Mouse (Mus musculus) embryo, embryonic 10 days (tissue): Measurements from ENCODE around the gene Tdrd3.
A peak's percentile ranks its signal among the peaks of the same experiment; 100 is the strongest.

Experiments
- DNase-seq: peaks from one replicate; pipeline ENCODE4 v3.0.0-alpha.2; 2015; ENCODE audit warnings: low spot score

Tdrd3 gene

DNA sequence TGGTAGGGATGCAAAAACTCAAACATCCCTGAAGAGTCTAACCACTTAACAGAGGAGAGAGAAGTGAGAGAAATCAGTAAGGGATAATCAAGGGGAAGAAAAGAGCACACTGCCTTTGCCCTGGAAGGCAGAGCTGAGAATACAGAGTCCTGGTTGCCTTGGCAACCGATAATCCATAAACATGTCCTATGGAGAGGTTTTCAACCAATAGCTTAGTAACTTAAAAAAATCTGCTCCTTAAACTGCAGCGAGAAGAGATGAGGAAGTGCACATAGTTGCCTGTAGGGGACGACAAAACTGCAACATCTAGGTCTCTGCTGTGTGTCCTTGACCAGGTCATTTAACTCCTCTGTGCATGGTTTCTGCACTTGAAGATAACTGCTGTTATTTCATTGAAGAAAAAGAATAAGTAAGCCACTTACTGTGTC lies 150.6 kb downstream of the Tdrd3 start:
- DNase-seq = peak; percentile 64

DNA sequence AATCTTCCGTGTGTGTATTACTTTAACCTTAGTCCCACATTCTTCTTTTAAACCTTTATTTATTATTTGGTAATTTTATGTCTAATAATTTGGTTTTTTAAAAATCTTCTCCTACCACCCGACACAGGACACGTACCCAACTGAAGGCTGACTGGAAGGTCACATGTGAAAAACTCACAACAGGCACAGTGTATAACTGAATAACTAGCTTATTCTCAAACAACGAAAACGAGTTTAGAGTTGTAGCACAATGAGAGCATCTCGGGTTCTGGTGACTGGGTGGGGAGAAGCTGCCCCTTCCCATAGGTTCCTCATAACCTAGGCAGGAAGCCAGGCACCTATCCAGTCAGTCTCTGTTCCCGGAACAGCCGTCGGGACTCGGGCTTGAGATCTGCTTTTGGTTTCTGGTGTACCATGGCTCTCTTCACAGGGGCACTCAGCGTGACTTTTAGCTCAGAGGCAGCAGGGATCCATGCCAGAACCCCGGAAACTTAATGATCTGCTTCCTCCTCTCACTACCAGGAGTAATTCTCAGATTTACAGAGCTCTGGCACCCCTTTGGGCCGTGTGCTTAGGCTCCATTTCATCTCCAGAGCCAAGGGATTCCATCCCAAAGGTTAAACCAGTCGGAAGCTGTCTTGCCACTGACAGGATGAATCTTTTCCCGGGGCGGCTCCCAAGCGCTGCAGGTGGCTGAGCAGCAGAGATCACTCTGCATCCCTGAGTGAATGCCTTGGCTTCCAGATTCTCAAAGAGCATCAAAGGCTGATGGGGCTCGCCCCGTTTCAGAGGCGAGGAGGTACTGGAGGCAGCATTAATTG lies 151.4 kb downstream of the Tdrd3 start:
- no peak for DNase-seq

DNA sequence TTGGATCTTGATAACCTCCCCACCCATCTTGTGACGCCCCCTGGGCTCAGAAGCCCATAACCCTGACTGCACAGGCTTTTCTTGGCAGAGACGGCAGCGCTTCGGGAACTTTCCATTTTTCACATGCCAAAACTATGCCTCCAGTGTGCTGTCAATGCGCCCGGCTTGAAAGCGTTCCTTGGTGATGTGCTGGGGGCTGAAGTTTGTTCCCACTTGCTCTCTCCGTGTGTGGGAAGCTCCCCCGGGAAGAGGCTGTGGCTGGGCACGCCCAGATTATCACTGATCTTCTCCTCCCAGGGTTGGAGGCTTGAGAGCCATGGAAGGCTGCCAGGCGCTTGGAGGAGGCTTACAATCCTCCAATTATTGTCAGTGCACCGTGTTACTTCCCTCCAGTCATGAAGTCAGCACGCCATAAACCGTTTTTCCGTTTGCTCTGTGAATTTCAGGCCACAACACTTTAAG lies 152.0 kb downstream of the Tdrd3 start:
- DNase-seq = no peak

DNA sequence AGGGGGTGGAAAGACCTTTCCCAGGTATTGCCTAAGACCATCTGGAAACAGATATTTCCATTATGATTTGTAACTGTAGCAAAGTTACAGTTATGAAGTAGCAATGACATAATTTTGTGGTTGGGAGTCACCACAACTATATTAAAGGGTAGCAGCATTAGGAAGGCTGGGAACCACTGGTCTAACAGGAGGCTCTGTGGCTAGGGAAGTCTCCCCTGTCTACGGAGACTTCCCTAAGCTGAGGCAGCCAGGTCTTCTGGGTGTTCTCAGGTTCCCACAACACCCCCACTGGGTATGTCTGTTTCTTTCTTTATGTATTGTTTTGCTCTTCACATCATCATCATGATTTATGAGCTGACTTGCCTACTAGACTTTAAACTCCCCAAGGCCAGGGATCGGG lies 153.0 kb downstream of the Tdrd3 start:
- DNase-seq = no peak

DNA sequence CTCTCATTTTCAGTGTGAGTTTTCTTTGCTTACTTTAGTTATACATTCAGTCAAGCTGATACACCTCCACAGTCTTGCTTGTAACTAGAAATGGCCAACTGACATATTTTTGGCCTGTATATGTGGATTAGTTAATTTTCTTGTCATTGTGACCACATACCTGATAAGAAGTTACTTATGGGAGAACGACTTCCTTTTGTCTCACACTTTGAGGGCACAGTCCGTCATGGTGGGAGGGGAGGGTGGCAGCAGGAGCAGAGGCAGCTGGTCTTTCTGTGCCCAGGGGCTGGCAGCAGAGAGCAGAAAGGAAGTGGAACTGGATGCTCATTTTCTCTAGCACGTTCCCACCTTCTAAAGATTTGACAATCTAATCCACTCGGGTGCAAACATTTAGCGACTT lies 156.0 kb downstream of the Tdrd3 start:
- no peak for DNase-seq

DNA sequence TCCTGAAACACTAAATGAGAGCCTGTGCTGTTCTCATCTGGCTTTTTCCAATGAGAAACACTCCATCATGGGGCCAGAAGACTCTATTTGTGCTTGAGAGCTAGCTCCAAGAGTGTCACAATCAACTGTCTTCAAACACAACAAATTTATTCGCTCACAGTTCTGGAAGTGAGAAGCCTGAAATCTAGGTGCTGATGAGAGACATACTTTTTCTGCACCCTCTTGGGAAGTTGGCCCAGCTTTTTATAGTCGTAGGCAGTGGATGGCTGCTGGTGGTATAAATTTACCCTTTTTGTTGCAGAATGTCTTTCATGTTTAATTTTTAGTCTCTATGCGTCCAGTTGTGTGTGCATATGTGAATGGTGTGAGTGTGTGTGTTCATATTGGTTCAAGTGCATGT lies 166.2 kb downstream of the Tdrd3 start:
- no peak for DNase-seq
